Mouse (Mus musculus) lung, embryonic 15.5 days (tissue): ENCODE measurements around the gene Pcmt1. TPM values are rescaled to one million over a fixed set of nuclear protein-coding genes. Genes with fewer than 3 reads are reported as not detected.

Experiments used
- ATAC-seq: fragments of 200-750 bp; cut with Nextera tagmentation; 2 replicates; pipeline ENCODE4 v1.8.0; 2017; ENCODE audit warnings: moderate number of reproducible peaks, borderline replicate concordance; ENCODE audit not compliant: low FRiP score, low TSS enrichment; ENCODE audit errors: extremely low read depth
- H3K27ac ChIP-seq: fragments of 300-500 bp; sonication (generic); 2 replicates; pipeline ENCODE4 v1.5.1; 2015; ENCODE audit warnings: moderate library complexity, mild to moderate bottlenecking, inconsistent platforms
- H3K27me3 ChIP-seq: fragments of 300-500 bp; sonication (generic); 2 replicates; pipeline ENCODE4 v1.6.1; 2015; ENCODE audit warnings: inconsistent platforms
- H3K36me3 ChIP-seq: fragments of 300-500 bp; sonication (generic); 2 replicates; pipeline ENCODE4 v1.6.1; 2015; ENCODE audit warnings: inconsistent platforms
- H3K4me1 ChIP-seq: fragments of 300-500 bp; sonication (generic); 2 replicates; pipeline ENCODE4 v1.6.1; 2015; ENCODE audit warnings: inconsistent platforms
- H3K4me2 ChIP-seq: fragments of 300-500 bp; sonication (generic); 2 replicates; pipeline ENCODE4 v1.6.1; 2015; ENCODE audit warnings: inconsistent platforms, mild to moderate bottlenecking, moderate library complexity
- H3K4me3 ChIP-seq: fragments of 300-500 bp; sonication (generic); 2 replicates; pipeline ENCODE4 v1.5.1; 2015; ENCODE audit warnings: mild to moderate bottlenecking, inconsistent platforms
- H3K9ac ChIP-seq: fragments of 300-500 bp; sonication (generic); 2 replicates; pipeline ENCODE4 v1.6.1; 2015; ENCODE audit warnings: inconsistent platforms
- H3K9me3 ChIP-seq: fragments of 300-500 bp; sonication (generic); 2 replicates; pipeline ENCODE4 v1.6.1; 2016; ENCODE audit warnings: inconsistent platforms
- WGBS: fragments of 180-500 bp; shearing (Covaris S2); methylation state at CpG from one replicate; pipeline ENCODE4 v1.1.7; 2015; 5-methylcytosine and 5-hydroxymethylcytosine counted together
- polyA plus RNA-seq: library from polyadenylated mRNA; unstranded; fragments of >200 nt; fragmentation: Nextera tagmentation; extraction: Ambion mirVana; gene quantifications from 2 replicates; pipeline ENCODE4 v1.2.1, GENCODE M21; 2015

Pcmt1 gene
- polyA plus RNA-seq, 1 experiment from 2014 or later: 122 TPM

GRCm38 (mm10) chr10:7681343-7682025 lies 548 bp upstream of the Pcmt1 start:
- WGBS: under 1% methylated on average over 61 of the region's 64 CpGs
- Histone ChIP-seq H3K27me3 (no peaks in the 10 kb centered on the region), H3K9ac (peak overlapping the region; percentile 99), H3K4me2 (peak overlapping the region; percentile 77), H3K36me3 (peaks cover 26% of the 10 kb centered on the region), H3K4me1 (peaks cover 25% of the 10 kb centered on the region), H3K4me3 (peak overlapping the region; percentile 92), H3K9me3 (no peaks in the 10 kb centered on the region), H3K27ac (peak overlapping the region; percentile 98)
- ATAC-seq: peak; percentile 91

DNA sequence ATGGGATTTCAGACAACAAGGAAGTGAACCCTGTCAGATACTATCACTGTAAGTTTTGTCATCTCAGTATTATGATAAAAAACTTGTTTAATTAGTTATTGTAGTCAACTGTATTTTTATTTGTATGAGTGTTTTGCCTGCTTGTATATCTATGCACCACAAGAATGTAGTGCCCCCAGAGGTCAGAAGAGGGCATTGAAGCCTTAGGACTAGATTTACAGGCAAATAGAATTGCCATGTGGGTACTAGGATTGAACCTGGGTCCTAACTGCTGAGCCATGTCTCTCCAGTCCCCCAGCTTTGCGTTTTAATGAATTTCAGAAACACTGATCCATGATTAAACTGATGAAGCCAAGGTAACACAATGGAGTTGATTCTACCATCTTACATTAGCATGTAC lies 7.3 kb downstream of the Pcmt1 start:
- H3K36me3 ChIP-seq: peaks cover 63% of the 10 kb centered on the region
- 68% methylated on average over 1 of the region's 1 CpGs for WGBS
- H3K9me3 ChIP-seq: no peaks in the 10 kb centered on the region
- no peak for ATAC-seq
- no peak overlapping the region for H3K4me3 ChIP-seq
- H3K9ac ChIP-seq: no peak overlapping the region
- H3K4me2 ChIP-seq: no peak overlapping the region
- H3K27ac ChIP-seq: no peak overlapping the region
- no peaks in the 10 kb centered on the region for H3K27me3 ChIP-seq
- H3K4me1 ChIP-seq: peaks cover under 1% of the 10 kb centered on the region; the same call in 1 of the 2 replicates

DNA sequence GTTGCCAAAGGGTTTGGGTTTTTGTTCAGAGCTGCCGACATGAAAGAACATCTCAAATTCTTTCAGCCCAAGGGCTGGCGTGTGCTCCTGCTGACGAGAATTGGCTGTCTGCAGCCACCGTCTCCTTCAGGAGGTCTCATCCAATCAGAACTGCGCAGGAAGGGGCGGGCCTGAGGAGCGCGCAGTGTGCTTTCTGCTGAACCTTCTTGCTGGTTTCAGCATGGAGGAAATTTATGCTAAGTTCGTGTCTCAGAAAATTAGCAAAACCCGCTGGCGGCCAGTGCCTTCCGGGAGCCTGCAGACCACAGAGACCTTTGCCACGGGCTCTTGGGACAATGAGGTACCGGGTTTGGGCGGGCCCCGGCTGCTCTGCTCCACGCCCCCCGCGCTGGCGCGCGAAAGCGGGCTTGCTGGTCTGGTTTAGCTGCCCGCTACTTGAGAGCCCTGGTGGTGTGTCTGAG lies 13.6 kb downstream of the Pcmt1 start, which contains the start of gene Nup43:
TSS of gene Nup43 (plus strand) at position 162 of the 461 bp plus-strand sequence.
- Histone ChIP-seq H3K4me2 (peak within 1 kb of the TSS; percentile 71), H3K27ac (peak within 1 kb of the TSS; percentile 90), H3K9me3 (no peaks in the 10 kb centered on the region), H3K4me3 (peak within 1 kb of the TSS; percentile 92), H3K27me3 (no peaks in the 10 kb centered on the region), H3K4me1 (peaks cover 18% of the 10 kb centered on the region), H3K9ac (peak within 1 kb of the TSS; percentile 80), H3K36me3 (peaks cover 19% of the 10 kb centered on the region)
- peak; percentile 83; the same call in 1 of the 2 replicates for ATAC-seq
- 0% methylated on average over 24 of the region's 24 CpGs for WGBS

- peaks cover 3% of the 10 kb centered on the region; the same call in 1 of the 2 replicates for H3K36me3 ChIP-seq
- H3K9me3 ChIP-seq: no peaks in the 10 kb centered on the region
- H3K4me2 ChIP-seq: no peak overlapping the region
- no peaks in the 10 kb centered on the region for H3K27me3 ChIP-seq
- no peak for ATAC-seq
- WGBS: 77% methylated on average over 1 of the region's 1 CpGs
- peaks cover 22% of the 10 kb centered on the region for H3K4me1 ChIP-seq
- H3K4me3 ChIP-seq: no peak overlapping the region
- H3K27ac ChIP-seq: no peak overlapping the region
- H3K9ac ChIP-seq: no peak overlapping the region
Observed at GRCm38 (mm10) chr10:7664889-7665288, 16.0 kb downstream of the Pcmt1 start.

- 0 out of 2 replicates have a peak overlapping the region, but pooled peaks have one; percentile 94 for H3K27ac ChIP-seq
- peak overlapping the region; percentile 89 for H3K4me2 ChIP-seq
- no peaks in the 10 kb centered on the region for H3K9me3 ChIP-seq
- 48% methylated on average over 6 of the region's 6 CpGs for WGBS
- peaks cover 22% of the 10 kb centered on the region for H3K4me1 ChIP-seq
- H3K36me3 ChIP-seq: no peaks in the 10 kb centered on the region
- peak overlapping the region; percentile 82 for H3K9ac ChIP-seq
- no peaks in the 10 kb centered on the region for H3K27me3 ChIP-seq
- peak overlapping the region; percentile 71 for H3K4me3 ChIP-seq
- ATAC-seq: no peak
Observed at GRCm38 (mm10) chr10:7664027-7664526, 16.9 kb downstream of the Pcmt1 start.

GRCm38 (mm10) chr10:7663159-7664026 lies 17.5 kb downstream of the Pcmt1 start:
- WGBS: under 1% methylated on average over 64 of the region's 64 CpGs
- Histone ChIP-seq H3K4me1 (peaks cover 19% of the 10 kb centered on the region), H3K9me3 (no peaks in the 10 kb centered on the region), H3K4me2 (peak overlapping the region; percentile 89), H3K27ac (peak overlapping the region; percentile 94), H3K27me3 (no peaks in the 10 kb centered on the region), H3K9ac (peak overlapping the region; percentile 82), H3K4me3 (peak overlapping the region; percentile 71), H3K36me3 (no peaks in the 10 kb centered on the region)
- ATAC-seq: peak; percentile 94

- Histone ChIP-seq H3K4me3 (peak overlapping the region; percentile 71), H3K9ac (peak overlapping the region; percentile 82), H3K9me3 (no peaks in the 10 kb centered on the region), H3K4me2 (peak overlapping the region; percentile 89), H3K27me3 (no peaks in the 10 kb centered on the region), H3K27ac (peak overlapping the region; percentile 94), H3K36me3 (no peaks in the 10 kb centered on the region), H3K4me1 (peaks cover 13% of the 10 kb centered on the region)
- peak; percentile 86 for ATAC-seq
- under 1% methylated on average over 44 of the region's 44 CpGs for WGBS
Observed at GRCm38 (mm10) chr10:7662471-7663141, 18.3 kb downstream of the Pcmt1 start.

GRCm38 (mm10) chr10:7651057-7651456 lies 29.9 kb downstream of the Pcmt1 start:
- no peak overlapping the region for H3K4me2 ChIP-seq
- H3K9ac ChIP-seq: no peak overlapping the region
- no peaks in the 10 kb centered on the region for H3K27me3 ChIP-seq
- WGBS: 93% methylated on average over 2 of the region's 2 CpGs
- ATAC-seq: no peak
- no peak overlapping the region for H3K4me3 ChIP-seq
- H3K27ac ChIP-seq: no peak overlapping the region
- H3K9me3 ChIP-seq: no peaks in the 10 kb centered on the region
- peaks cover 25% of the 10 kb centered on the region for H3K36me3 ChIP-seq
- H3K4me1 ChIP-seq: no peaks in the 10 kb centered on the region

GRCm38 (mm10) chr10:7649059-7649458 lies 31.9 kb downstream of the Pcmt1 start:
- Histone ChIP-seq H3K4me2 (no peak overlapping the region), H3K27ac (no peak overlapping the region), H3K27me3 (no peaks in the 10 kb centered on the region), H3K4me1 (no peaks in the 10 kb centered on the region), H3K9me3 (no peaks in the 10 kb centered on the region), H3K9ac (no peak overlapping the region), H3K36me3 (peaks cover 29% of the 10 kb centered on the region), H3K4me3 (no peak overlapping the region)
- ATAC-seq: no peak
- 80% methylated on average over 4 of the region's 4 CpGs for WGBS

- 88% methylated on average over 2 of the region's 2 CpGs for WGBS
- Histone ChIP-seq H3K36me3 (peaks cover 51% of the 10 kb centered on the region), H3K27ac (no peak overlapping the region), H3K9me3 (no peaks in the 10 kb centered on the region), H3K4me2 (no peak overlapping the region), H3K27me3 (no peaks in the 10 kb centered on the region), H3K4me1 (no peaks in the 10 kb centered on the region), H3K9ac (no peak overlapping the region), H3K4me3 (no peak overlapping the region)
- ATAC-seq: no peak
Observed at GRCm38 (mm10) chr10:7645911-7646310, 35.0 kb downstream of the Pcmt1 start.

- Histone ChIP-seq H3K4me2 (no peak overlapping the region), H3K9me3 (no peaks in the 10 kb centered on the region), H3K36me3 (peaks cover 61% of the 10 kb centered on the region), H3K27me3 (no peaks in the 10 kb centered on the region), H3K4me3 (no peak overlapping the region), H3K9ac (no peak overlapping the region), H3K27ac (no peak overlapping the region), H3K4me1 (no peaks in the 10 kb centered on the region)
- no peak for ATAC-seq
- WGBS: 96% methylated on average over 12 of the region's 12 CpGs
Observed at GRCm38 (mm10) chr10:7640366-7640765, 40.6 kb downstream of the Pcmt1 start.
